Mouse (Mus musculus) erythroid progenitor cell, adult 5-6 weeks (primary cell): ENCODE measurements around the gene Trappc6a. TPM values are rescaled to one million over a fixed set of nuclear protein-coding genes. Genes with fewer than 3 reads are reported as not detected.

Experiments
- ATAC-seq: replicated peaks from 2 replicates; pipeline ENCODE4 v1.8.0; 2016; ENCODE audit warnings: moderate number of reproducible peaks, mild to moderate bottlenecking, moderate TSS enrichment, inconsistent platforms; ENCODE audit not compliant: poor library complexity, low FRiP score, severe bottlenecking
- total RNA-seq, 2 experiments: library from RNA; stranded (forward) in 1 of 2; stranded (reverse) in 1 of 2; fragments of 150-400 nt in 1 of 2; fragments of 186-747, 209-891 nt in 1 of 2; gene quantifications; 2 replicates each; pipeline versions ENCODE4 v1.2.3 to v1.2.4; 2015 to 2017; ENCODE audit warnings: low replicate concordance in 2 of 2

The Trappc6a gene
- total RNA-seq, 2 experiments from 2014 or later = 3.5 to 31.9 TPM

DNA sequence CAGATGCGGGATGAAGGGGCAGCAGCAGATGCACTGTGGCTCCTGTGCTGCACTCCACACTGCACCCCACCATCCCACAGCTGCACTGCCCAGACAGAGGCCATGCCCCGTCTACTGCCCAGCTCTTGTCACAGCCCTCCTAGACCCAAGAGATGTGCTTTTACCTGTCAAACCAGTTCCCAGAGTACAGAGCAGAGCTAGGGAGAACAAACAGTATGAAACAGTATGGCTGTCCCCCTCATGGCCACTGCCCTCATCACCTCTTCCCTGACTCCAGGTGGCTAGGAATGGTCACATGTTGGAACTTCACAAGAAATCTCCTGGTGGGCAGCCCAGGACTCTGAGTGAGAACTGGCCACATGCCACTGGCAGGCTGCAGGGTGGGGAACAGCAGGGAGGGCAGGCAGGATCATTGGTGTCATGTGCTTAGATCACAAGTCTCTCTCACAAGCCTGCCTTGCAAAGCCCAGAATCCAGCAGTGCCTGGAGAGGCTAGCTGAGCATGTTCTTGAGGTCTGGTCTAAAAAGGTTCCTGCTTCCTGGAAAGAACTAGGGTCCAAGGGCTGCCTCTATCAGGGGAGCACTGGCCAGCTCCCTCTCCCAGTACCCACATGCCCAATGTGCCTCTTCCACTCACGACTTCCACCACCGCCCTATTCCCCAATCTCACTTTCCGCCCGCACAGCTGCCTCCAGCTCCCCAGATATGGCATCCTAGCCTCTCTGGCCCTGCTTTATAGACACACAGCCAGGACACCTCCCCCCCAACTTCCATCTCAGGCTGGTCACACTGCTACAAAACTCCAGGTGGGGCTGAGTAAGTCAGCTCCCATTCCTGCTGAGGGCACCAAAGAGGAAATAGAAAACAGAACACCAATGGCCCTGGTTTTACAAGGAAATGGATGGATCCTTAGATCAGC, 50.0 kb downstream of the Trappc6a start:
- ATAC-seq = no peak

DNA sequence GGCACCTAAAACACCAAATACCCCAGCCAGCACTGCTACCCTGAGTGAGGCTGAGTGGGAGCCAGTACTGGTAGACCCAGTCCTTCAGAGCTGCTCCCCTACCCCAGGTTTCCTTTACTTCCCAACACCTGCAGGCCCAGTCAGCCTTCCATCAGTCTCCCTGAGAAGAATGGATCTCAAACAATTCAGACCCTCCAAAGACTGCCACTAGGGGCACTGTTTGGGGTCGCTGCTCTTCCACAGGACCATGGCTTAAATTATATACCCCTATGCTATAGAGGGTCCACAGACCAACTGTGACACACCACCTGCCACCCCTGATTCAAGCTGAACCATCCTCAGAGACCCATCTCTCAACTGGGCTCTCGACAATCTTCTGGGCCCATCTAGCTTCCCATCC, 50.8 kb downstream of the Trappc6a start:
- no peak for ATAC-seq

DNA sequence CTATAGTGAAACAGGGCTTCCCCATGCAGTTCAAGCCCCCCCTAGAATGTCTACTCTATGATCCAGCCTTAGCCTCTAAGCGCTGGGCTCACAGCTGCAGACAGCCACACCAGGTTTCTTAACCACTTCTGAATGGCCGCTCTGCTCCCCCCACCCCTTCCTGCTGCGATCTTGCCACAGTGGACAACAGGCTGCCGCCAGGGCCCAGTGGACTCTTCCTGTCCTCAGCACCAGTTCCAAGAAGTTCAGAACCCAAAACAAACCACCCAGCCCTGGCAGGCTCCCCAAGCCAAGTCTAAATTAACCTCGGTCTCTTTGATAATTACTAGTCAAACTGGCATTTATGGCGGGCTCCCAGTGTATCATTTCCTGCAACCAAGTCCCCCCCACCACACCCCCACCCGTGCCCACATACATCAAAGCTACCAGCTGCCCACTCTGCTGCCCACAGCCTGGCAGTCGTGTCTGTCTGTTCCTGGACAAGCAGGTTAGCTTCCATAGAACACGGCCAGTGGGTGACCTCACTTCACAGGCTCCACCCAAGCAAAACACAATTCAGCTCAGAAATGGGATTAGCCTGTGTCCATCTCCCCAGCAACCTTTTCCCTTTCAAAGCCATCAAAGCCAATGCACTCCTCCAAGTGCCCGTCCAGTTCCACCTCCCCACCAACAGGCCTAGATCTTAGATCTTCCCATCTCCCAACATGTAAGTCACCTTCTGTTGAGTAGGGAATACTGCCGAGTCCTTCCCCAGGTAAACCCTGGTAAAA, 52.5 kb downstream of the Trappc6a start:
- ATAC-seq = no peak

DNA sequence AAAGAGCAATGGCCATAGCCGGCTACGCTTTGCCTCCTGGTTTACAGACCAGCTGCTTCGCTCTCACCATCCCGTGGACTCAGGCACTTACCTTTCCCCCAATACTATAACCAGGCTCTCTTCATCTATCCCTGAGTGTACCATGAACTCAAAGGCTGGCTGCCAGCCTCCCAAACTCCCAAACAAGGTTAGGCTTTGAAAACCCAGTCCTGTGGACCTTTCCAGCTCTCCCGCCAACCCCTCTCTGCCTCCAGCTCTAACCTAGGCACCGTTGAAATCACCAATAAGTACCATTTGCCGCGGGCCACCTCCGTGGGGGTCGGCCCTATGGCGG, 53.2 kb downstream of the Trappc6a start:
- ATAC-seq = no peak

DNA sequence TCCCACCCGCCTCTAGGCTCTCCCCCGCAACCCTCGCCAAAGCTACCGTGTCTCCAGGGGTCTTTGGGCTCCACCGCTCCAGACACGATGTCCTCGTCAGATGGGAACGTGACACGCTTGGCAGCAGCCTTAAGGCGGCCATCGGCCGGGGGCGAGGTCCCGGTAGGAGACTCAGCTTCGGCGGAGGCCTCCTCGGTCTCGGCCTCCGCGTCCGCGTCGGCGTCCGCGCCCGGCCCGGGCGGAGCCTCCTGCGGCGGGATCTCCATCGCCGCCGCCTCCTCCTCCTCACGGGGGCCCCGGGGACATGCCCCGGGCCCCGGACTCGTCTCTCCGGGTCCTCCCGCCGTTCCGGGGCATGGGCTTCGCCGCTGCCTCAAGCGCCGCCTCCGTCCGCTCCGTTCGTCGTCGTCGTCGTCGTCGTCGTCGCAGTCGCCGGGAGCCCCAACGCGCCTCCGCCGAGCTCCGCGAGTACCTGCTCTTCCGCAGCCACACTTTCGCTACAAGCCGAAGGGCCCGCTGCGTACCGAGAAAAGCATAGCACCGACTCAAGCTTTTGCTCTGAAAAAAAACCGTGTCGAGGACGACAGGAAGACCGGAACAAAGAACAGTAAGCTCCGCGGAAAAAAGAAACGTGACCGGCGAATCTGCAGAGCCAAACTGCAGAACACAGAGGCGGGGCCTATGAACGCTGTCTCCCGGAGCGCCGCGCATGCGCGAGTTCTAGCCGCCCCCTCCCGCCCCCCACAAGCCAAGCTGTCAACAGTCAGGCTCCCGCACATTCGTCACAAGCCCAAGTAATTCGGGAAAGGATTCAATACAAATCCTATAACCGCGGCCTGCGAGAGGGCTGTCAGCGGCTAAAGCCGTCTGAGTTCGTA, 53.8 kb downstream of the Trappc6a start:
- peak; percentile 75 for ATAC-seq

DNA sequence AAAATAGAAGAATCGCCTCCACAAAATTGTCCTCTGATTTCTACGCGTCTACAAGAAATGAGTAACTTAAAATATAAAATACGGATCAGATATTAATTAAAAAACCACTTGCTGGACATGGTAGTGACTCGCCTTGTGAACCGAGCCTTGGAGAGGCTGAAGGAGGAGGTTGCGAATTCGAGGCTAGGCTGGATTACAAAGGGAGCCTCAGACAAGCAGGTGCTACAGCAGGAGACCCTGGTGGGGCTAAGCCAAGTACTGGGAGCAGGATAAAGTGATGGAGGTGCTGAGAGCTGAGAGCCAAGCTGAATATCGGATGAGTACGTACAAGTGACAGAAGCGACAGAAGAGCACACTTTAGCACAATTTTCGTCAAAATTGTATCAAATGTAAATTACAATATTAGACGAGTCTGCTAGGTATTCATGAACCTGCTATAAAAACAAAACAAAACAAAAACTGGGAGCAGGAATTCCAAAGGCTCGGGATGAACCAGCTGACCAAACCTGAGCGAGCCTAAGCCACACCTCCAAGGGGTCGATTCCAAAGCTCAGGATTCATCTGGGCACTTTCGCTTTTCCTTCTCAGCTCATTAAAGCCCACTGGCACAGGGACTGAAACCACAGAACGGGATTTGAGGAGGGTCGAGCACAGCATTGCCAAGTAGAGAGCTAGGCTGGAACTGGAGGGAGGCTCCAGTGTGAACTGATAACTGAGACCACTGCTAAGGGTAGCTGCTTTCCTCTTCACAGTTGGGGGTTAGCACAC, 54.6 kb downstream of the Trappc6a start, which contains the start of gene Ppp1r37:
Ppp1r37 (minus strand) TSS at position 434 of the 768 bp plus-strand sequence.
- ATAC-seq = 0 out of 2 replicates have a peak, but pooled peaks have one; percentile 3

DNA sequence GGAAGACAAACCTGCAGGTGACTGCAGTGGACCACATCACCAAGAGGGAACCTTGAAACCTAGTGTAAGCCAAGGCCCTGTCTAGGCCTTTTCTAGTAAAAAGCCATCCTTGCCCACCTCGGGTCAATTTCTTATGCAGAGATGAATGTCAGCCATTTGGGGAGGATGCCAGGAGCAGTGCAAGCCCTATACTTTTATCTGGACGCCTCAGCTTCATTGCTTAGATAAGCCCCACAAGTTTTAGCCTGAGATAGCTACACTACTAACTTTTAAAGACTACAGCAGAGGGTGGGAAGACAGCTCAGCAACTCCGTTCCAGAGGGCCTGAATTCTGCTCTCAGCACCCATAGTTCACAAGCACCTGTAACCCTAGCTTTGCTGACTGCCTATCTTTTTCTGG, 55.7 kb downstream of the Trappc6a start:
- ATAC-seq = peak; percentile 71

DNA sequence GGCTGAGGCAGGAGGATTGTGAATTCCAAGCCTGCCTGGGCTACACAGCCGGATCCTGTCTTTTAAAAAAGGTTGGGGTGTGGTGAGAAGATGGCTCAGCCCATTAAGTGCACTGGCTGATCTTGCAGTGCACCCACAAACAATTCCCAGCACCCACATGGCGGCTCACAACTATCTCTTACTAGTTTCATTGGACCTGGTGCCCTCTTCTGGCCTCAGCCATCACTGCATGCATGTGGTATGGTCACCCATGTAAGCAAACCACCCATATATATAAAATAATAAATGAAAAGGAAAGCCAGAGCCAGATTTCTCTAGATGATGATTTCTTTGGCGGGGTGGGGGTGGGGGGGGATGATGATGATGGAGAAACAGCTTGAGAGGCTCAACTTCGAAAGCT, 56.3 kb downstream of the Trappc6a start:
- no peak for ATAC-seq

Other genes with a start within 250 kb of the Trappc6a start
- 34.0 and 58.7 TPM in 2 replicates for gene Vasp, start 236.6 kb upstream of the Trappc6a start, total RNA-seq (2015; ENCODE audit: low replicate concordance)
- 17.9 and 26.7 TPM in 2 replicates for gene Vasp, start 236.6 kb upstream of the Trappc6a start, total RNA-seq (2017; ENCODE audit: low replicate concordance)
- gene Ppm1n, start 228.3 kb upstream of the Trappc6a start, total RNA-seq (2015; ENCODE audit: low replicate concordance) = not detected in 2 replicates
- gene Ppm1n, start 228.3 kb upstream of the Trappc6a start, total RNA-seq (2017; ENCODE audit: low replicate concordance) = not detected in 2 replicates
- gene Rtn2, start 225.8 kb upstream of the Trappc6a start, total RNA-seq (2015; ENCODE audit: low replicate concordance) = 4.0 TPM in 1 of 2 replicates, not detected in the other
- not detected in 2 replicates for gene Rtn2, start 225.8 kb upstream of the Trappc6a start, total RNA-seq (2017; ENCODE audit: low replicate concordance)
- gene Fosb, start 198.3 kb upstream of the Trappc6a start, total RNA-seq (2015; ENCODE audit: low replicate concordance) = 6.3 and 7.9 TPM in 2 replicates
- gene Fosb, start 198.3 kb upstream of the Trappc6a start, total RNA-seq (2017; ENCODE audit: low replicate concordance) = 1.3 and 3.3 TPM in 2 replicates
- 3.6 and 12.6 TPM in 2 replicates for gene Ercc1, start 163.6 kb upstream of the Trappc6a start, total RNA-seq (2015; ENCODE audit: low replicate concordance)
- 1.2 and 1.8 TPM in 2 replicates for gene Ercc1, start 163.6 kb upstream of the Trappc6a start, total RNA-seq (2017; ENCODE audit: low replicate concordance)
- 2.1 and 3.6 TPM in 2 replicates for gene Cd3eap, start 148.9 kb upstream of the Trappc6a start, total RNA-seq (2015; ENCODE audit: low replicate concordance)
- 0.45 and 4.0 TPM in 2 replicates for gene Cd3eap, start 148.9 kb upstream of the Trappc6a start, total RNA-seq (2017; ENCODE audit: low replicate concordance)
- gene Ppp1r13l, start 148.6 kb upstream of the Trappc6a start, total RNA-seq (2015; ENCODE audit: low replicate concordance) = not detected in 2 replicates
- gene Ppp1r13l, start 148.6 kb upstream of the Trappc6a start, total RNA-seq (2017; ENCODE audit: low replicate concordance) = 0.64 and 1.7 TPM in 2 replicates
- 1.7 and 1.8 TPM in 2 replicates for gene Ercc2, start 126.4 kb upstream of the Trappc6a start, total RNA-seq (2015; ENCODE audit: low replicate concordance)
- 5.3 and 11.3 TPM in 2 replicates for gene Ercc2, start 126.4 kb upstream of the Trappc6a start, total RNA-seq (2017; ENCODE audit: low replicate concordance)
- 2.5 TPM in 1 of 2 replicates, not detected in the other for gene Klc3, start 104.3 kb upstream of the Trappc6a start, total RNA-seq (2015; ENCODE audit: low replicate concordance)
- gene Klc3, start 104.3 kb upstream of the Trappc6a start, total RNA-seq (2017; ENCODE audit: low replicate concordance) = not detected in 2 replicates
- gene Ckm, start 103.6 kb upstream of the Trappc6a start, total RNA-seq (2015; ENCODE audit: low replicate concordance) = not detected in 2 replicates
- gene Ckm, start 103.6 kb upstream of the Trappc6a start, total RNA-seq (2017; ENCODE audit: low replicate concordance) = not detected in 2 replicates
- 4.3 and 8.8 TPM in 2 replicates for gene Mark4, start 49.6 kb upstream of the Trappc6a start, total RNA-seq (2015; ENCODE audit: low replicate concordance)
- 1.1 and 1.2 TPM in 2 replicates for gene Mark4, start 49.6 kb upstream of the Trappc6a start, total RNA-seq (2017; ENCODE audit: low replicate concordance)
- gene Exoc3l2, start 45.1 kb upstream of the Trappc6a start, total RNA-seq (2015; ENCODE audit: low replicate concordance) = not detected in 2 replicates
- not detected in 2 replicates for gene Exoc3l2, start 45.1 kb upstream of the Trappc6a start, total RNA-seq (2017; ENCODE audit: low replicate concordance)
- 2.9 TPM in 2 replicates for gene Bloc1s3, start within 50 bp of the Trappc6a start, total RNA-seq (2015; ENCODE audit: low replicate concordance)
- gene Bloc1s3, start within 50 bp of the Trappc6a start, total RNA-seq (2017; ENCODE audit: low replicate concordance) = 0.13 and 0.15 TPM in 2 replicates
- not detected in 2 replicates for gene Nkpd1, start 9.4 kb downstream of the Trappc6a start, total RNA-seq (2015; ENCODE audit: low replicate concordance)
- not detected in 2 replicates for gene Nkpd1, start 9.4 kb downstream of the Trappc6a start, total RNA-seq (2017; ENCODE audit: low replicate concordance)
- gene Ppp1r37, start 54.7 kb downstream of the Trappc6a start, total RNA-seq (2015; ENCODE audit: low replicate concordance) = 51.1 and 51.5 TPM in 2 replicates
- gene Ppp1r37, start 54.7 kb downstream of the Trappc6a start, total RNA-seq (2017; ENCODE audit: low replicate concordance) = 54.5 and 74.7 TPM in 2 replicates
- not detected in 2 replicates for gene Zfp296, start 68.9 kb downstream of the Trappc6a start, total RNA-seq (2015; ENCODE audit: low replicate concordance)
- gene Zfp296, start 68.9 kb downstream of the Trappc6a start, total RNA-seq (2017; ENCODE audit: low replicate concordance) = 1.7 TPM in 1 of 2 replicates, not detected in the other
- gene Gemin7, start 69.2 kb downstream of the Trappc6a start, total RNA-seq (2015; ENCODE audit: low replicate concordance) = 78.9 and 80.1 TPM in 2 replicates
- 19.6 and 26.4 TPM in 2 replicates for gene Gemin7, start 69.2 kb downstream of the Trappc6a start, total RNA-seq (2017; ENCODE audit: low replicate concordance)
- 12.3 and 14.3 TPM in 2 replicates for gene Clasrp, start 96.1 kb downstream of the Trappc6a start, total RNA-seq (2015; ENCODE audit: low replicate concordance)
- gene Clasrp, start 96.1 kb downstream of the Trappc6a start, total RNA-seq (2017; ENCODE audit: low replicate concordance) = 19.9 and 45.4 TPM in 2 replicates
- gene Relb, start 121.0 kb downstream of the Trappc6a start, total RNA-seq (2015; ENCODE audit: low replicate concordance) = 1.7 and 3.2 TPM in 2 replicates
- 4.0 TPM in 1 of 2 replicates, not detected in the other for gene Relb, start 121.0 kb downstream of the Trappc6a start, total RNA-seq (2017; ENCODE audit: low replicate concordance)
- 34.8 and 90.5 TPM in 2 replicates for gene Clptm1, start 156.6 kb downstream of the Trappc6a start, total RNA-seq (2015; ENCODE audit: low replicate concordance)
- 34.0 and 34.3 TPM in 2 replicates for gene Clptm1, start 156.6 kb downstream of the Trappc6a start, total RNA-seq (2017; ENCODE audit: low replicate concordance)
- 8.0 and 22.7 TPM in 2 replicates for gene Apoc2, start 169.5 kb downstream of the Trappc6a start, total RNA-seq (2015; ENCODE audit: low replicate concordance)
- gene Apoc2, start 169.5 kb downstream of the Trappc6a start, total RNA-seq (2017; ENCODE audit: low replicate concordance) = not detected in 2 replicates
- not detected in 2 replicates for gene Gm44805, start 173.0 kb downstream of the Trappc6a start, total RNA-seq (2015; ENCODE audit: low replicate concordance)
- not detected in 2 replicates for gene Gm44805, start 173.0 kb downstream of the Trappc6a start, total RNA-seq (2017; ENCODE audit: low replicate concordance)
- gene Apoc4, start 173.1 kb downstream of the Trappc6a start, total RNA-seq (2015; ENCODE audit: low replicate concordance) = not detected in 2 replicates
- gene Apoc4, start 173.1 kb downstream of the Trappc6a start, total RNA-seq (2017; ENCODE audit: low replicate concordance) = not detected in 2 replicates
- gene Apoc1, start 184.3 kb downstream of the Trappc6a start, total RNA-seq (2015; ENCODE audit: low replicate concordance) = 28.1 TPM in 1 of 2 replicates, not detected in the other
- gene Apoc1, start 184.3 kb downstream of the Trappc6a start, total RNA-seq (2017; ENCODE audit: low replicate concordance) = not detected in 2 replicates
- gene Apoe, start 190.8 kb downstream of the Trappc6a start, total RNA-seq (2015; ENCODE audit: low replicate concordance) = 49.9 and 66.0 TPM in 2 replicates
- gene Apoe, start 190.8 kb downstream of the Trappc6a start, total RNA-seq (2017; ENCODE audit: low replicate concordance) = 260 and 282 TPM in 2 replicates
- gene Tomm40, start 207.0 kb downstream of the Trappc6a start, total RNA-seq (2015; ENCODE audit: low replicate concordance) = 14.7 and 16.9 TPM in 2 replicates
- gene Tomm40, start 207.0 kb downstream of the Trappc6a start, total RNA-seq (2017; ENCODE audit: low replicate concordance) = 8.9 and 10.4 TPM in 2 replicates
- not detected in 2 replicates for gene Nectin2, start 242.1 kb downstream of the Trappc6a start, total RNA-seq (2015; ENCODE audit: low replicate concordance)
- 0.64 TPM in 1 of 2 replicates, not detected in the other for gene Nectin2, start 242.1 kb downstream of the Trappc6a start, total RNA-seq (2017; ENCODE audit: low replicate concordance)